Mouse (Mus musculus): Measurements from ENCODE around the gene Nup54. TPM values are rescaled to one million over a fixed set of nuclear protein-coding genes. Genes with fewer than 3 reads are reported as not detected.

The Nup54 gene
- polyA plus RNA-seq, 1 experiment from 2014 or later = 62.2 TPM

DNA sequence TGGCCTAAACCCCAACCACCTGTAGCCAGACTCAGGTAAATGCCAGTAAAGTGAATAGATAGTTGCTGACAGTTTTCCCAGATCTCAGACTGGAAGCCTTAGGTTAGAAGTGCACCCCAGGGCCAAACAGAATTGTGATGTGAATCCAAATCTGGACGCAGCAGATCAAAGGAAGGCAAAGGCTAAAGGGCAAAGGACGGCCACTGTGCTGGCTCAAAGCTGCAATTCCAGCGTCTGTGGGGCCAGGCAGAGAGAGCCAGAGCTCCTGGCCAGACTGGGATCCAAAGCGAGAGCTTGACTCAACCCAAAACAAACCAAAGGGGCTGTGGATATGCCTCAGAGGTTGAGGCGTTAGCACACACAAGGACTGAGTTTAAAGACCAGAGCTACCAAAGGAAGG, 23.7 kb upstream of the Nup54 start:
- no peak for ATAC-seq (ENCODE audit: low FRiP score, low TSS enrichment)
- Histone ChIP-seq H3K27me3 (ENCODE audit: control insufficient read depth, insufficient read depth, low read length) (no peaks in the 10 kb centered on the region), H3K9me3 (ENCODE audit: control insufficient read depth, low read length) (no peaks in the 10 kb centered on the region), H3K9ac (ENCODE audit: low read depth, low read length) (no peak overlapping the region), H3K4me1 (ENCODE audit: control insufficient read depth, insufficient read depth, low read length) (no peaks in the 10 kb centered on the region), H3K27ac (ENCODE audit: low read depth, low read length) (no peak overlapping the region), H3K4me2 (replicated peaks; ENCODE audit: low read depth, low read length) (no peak overlapping the region), H3K36me3 (ENCODE audit: control insufficient read depth, insufficient read depth, low read length) (peaks cover 6% of the 10 kb centered on the region), H3K4me3 (ENCODE audit: low read length) (no peak overlapping the region)
- 45% methylated on average over 5 of the region's 5 CpGs for WGBS

- no peak overlapping the region for H3K4me2 ChIP-seq (replicated peaks; ENCODE audit: low read depth, low read length)
- no peak overlapping the region for H3K4me3 ChIP-seq (ENCODE audit: low read length)
- H3K27ac ChIP-seq (ENCODE audit: low read depth, low read length) = no peak overlapping the region
- H3K4me1 ChIP-seq (ENCODE audit: control insufficient read depth, insufficient read depth, low read length) = no peaks in the 10 kb centered on the region
- no peak overlapping the region for H3K9ac ChIP-seq (ENCODE audit: low read depth, low read length)
- 83% methylated on average over 2 of the region's 2 CpGs for WGBS
- H3K27me3 ChIP-seq (ENCODE audit: control insufficient read depth, insufficient read depth, low read length) = no peaks in the 10 kb centered on the region
- no peaks in the 10 kb centered on the region for H3K9me3 ChIP-seq (ENCODE audit: control insufficient read depth, low read length)
- peaks cover 6% of the 10 kb centered on the region for H3K36me3 ChIP-seq (ENCODE audit: control insufficient read depth, insufficient read depth, low read length)
- ATAC-seq (ENCODE audit: low FRiP score, low TSS enrichment) = no peak
Observed at GRCm38 (mm10) chr5:92457410-92457809, 22.4 kb upstream of the Nup54 start.

- 96% methylated on average over 5 of the region's 5 CpGs for WGBS
- peaks cover 13% of the 10 kb centered on the region; the same call in 1 of the 2 replicates for H3K36me3 ChIP-seq (ENCODE audit: control insufficient read depth, insufficient read depth, low read length)
Observed at GRCm38 (mm10) chr5:92452876-92453275, 17.9 kb upstream of the Nup54 start.

GRCm38 (mm10) chr5:92446736-92447135, 11.7 kb upstream of the Nup54 start:
- no peaks in the 10 kb centered on the region for H3K4me1 ChIP-seq (ENCODE audit: control insufficient read depth, insufficient read depth, low read length)
- H3K27me3 ChIP-seq (ENCODE audit: control insufficient read depth, insufficient read depth, low read length) = no peaks in the 10 kb centered on the region
- no peak for ATAC-seq (ENCODE audit: low FRiP score, low TSS enrichment)
- no peak overlapping the region for H3K9ac ChIP-seq (ENCODE audit: low read depth, low read length)
- 92% methylated on average over 5 of the region's 5 CpGs for WGBS
- H3K36me3 ChIP-seq (ENCODE audit: control insufficient read depth, insufficient read depth, low read length) = peaks cover 21% of the 10 kb centered on the region; the same call in 1 of the 2 replicates
- H3K27ac ChIP-seq (ENCODE audit: low read depth, low read length) = no peak overlapping the region
- H3K4me3 ChIP-seq (ENCODE audit: low read length) = no peak overlapping the region
- H3K9me3 ChIP-seq (ENCODE audit: control insufficient read depth, low read length) = no peaks in the 10 kb centered on the region
- no peak overlapping the region for H3K4me2 ChIP-seq (replicated peaks; ENCODE audit: low read depth, low read length)

More at GRCm38 (mm10) chr5:92452876-92453275, 17.9 kb upstream of the Nup54 start:
- Histone ChIP-seq H3K4me2 (replicated peaks; ENCODE audit: low read depth, low read length) (no peak overlapping the region), H3K27me3 (ENCODE audit: control insufficient read depth, insufficient read depth, low read length) (no peaks in the 10 kb centered on the region), H3K9ac (ENCODE audit: low read depth, low read length) (no peak overlapping the region), H3K9me3 (ENCODE audit: control insufficient read depth, low read length) (no peaks in the 10 kb centered on the region), H3K4me3 (ENCODE audit: low read length) (no peak overlapping the region), H3K4me1 (ENCODE audit: control insufficient read depth, insufficient read depth, low read length) (no peaks in the 10 kb centered on the region), H3K27ac (ENCODE audit: low read depth, low read length) (no peak overlapping the region)
- ATAC-seq (ENCODE audit: low FRiP score, low TSS enrichment) = no peak

- Histone ChIP-seq H3K9me3 (ENCODE audit: control insufficient read depth, low read length) (no peaks in the 10 kb centered on the region), H3K27ac (ENCODE audit: low read depth, low read length) (no peak overlapping the region), H3K27me3 (ENCODE audit: control insufficient read depth, insufficient read depth, low read length) (no peaks in the 10 kb centered on the region), H3K4me1 (ENCODE audit: control insufficient read depth, insufficient read depth, low read length) (no peaks in the 10 kb centered on the region), H3K9ac (ENCODE audit: low read depth, low read length) (no peak overlapping the region), H3K4me3 (ENCODE audit: low read length) (no peak overlapping the region), H3K36me3 (ENCODE audit: control insufficient read depth, insufficient read depth, low read length) (peaks cover 17% of the 10 kb centered on the region; the same call in 1 of the 2 replicates), H3K4me2 (replicated peaks; ENCODE audit: low read depth, low read length) (no peak overlapping the region)
- 89% methylated on average over 2 of the region's 2 CpGs for WGBS
- no peak for ATAC-seq (ENCODE audit: low FRiP score, low TSS enrichment)
Observed at GRCm38 (mm10) chr5:92445016-92445415, 10.0 kb upstream of the Nup54 start.

- H3K4me3 ChIP-seq (ENCODE audit: low read length) = no peak overlapping the region
Observed at GRCm38 (mm10) chr5:92442914-92443313, 7.9 kb upstream of the Nup54 start.

DNA sequence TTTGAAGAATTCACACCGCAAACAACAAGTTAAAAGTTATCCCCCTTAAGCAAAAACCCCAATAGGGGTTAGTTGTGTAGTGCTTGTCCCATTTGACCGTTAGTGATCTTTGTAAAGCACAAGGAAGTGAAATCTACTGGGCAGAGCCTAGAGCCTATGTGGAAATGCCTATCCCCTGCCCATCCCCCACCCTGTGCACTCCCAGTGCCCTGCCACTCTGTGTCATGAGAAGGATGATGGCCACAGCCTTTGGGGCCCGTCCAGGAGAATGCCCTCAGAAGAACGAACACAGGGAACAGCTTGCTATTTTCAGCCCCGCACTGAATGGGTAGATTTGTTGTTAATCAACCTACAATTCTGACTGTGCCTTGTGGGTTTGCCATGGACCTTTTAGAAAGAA, 6.5 kb upstream of the Nup54 start:
- 54% methylated on average over 5 of the region's 5 CpGs for WGBS
- no peaks in the 10 kb centered on the region for H3K4me1 ChIP-seq (ENCODE audit: control insufficient read depth, insufficient read depth, low read length)
- H3K4me2 ChIP-seq (replicated peaks; ENCODE audit: low read depth, low read length) = no peak overlapping the region
- no peaks in the 10 kb centered on the region for H3K9me3 ChIP-seq (ENCODE audit: control insufficient read depth, low read length)
- H3K9ac ChIP-seq (ENCODE audit: low read depth, low read length) = no peak overlapping the region
- H3K4me3 ChIP-seq (ENCODE audit: low read length) = no peak overlapping the region
- no peak overlapping the region for H3K27ac ChIP-seq (ENCODE audit: low read depth, low read length)
- no peaks in the 10 kb centered on the region for H3K27me3 ChIP-seq (ENCODE audit: control insufficient read depth, insufficient read depth, low read length)
- H3K36me3 ChIP-seq (ENCODE audit: control insufficient read depth, insufficient read depth, low read length) = peaks cover 4% of the 10 kb centered on the region; the same call in 1 of the 2 replicates
- no peak for ATAC-seq (ENCODE audit: low FRiP score, low TSS enrichment)

More at GRCm38 (mm10) chr5:92442914-92443313, 7.9 kb upstream of the Nup54 start:
- Histone ChIP-seq H3K9ac (ENCODE audit: low read depth, low read length) (no peak overlapping the region), H3K36me3 (ENCODE audit: control insufficient read depth, insufficient read depth, low read length) (peaks cover 12% of the 10 kb centered on the region; the same call in 1 of the 2 replicates), H3K27me3 (ENCODE audit: control insufficient read depth, insufficient read depth, low read length) (no peaks in the 10 kb centered on the region), H3K4me1 (ENCODE audit: control insufficient read depth, insufficient read depth, low read length) (no peaks in the 10 kb centered on the region), H3K9me3 (ENCODE audit: control insufficient read depth, low read length) (no peaks in the 10 kb centered on the region), H3K4me2 (replicated peaks; ENCODE audit: low read depth, low read length) (no peak overlapping the region), H3K27ac (ENCODE audit: low read depth, low read length) (no peak overlapping the region)
- ATAC-seq (ENCODE audit: low FRiP score, low TSS enrichment) = no peak
- WGBS = 78% methylated on average over 7 of the region's 7 CpGs

GRCm38 (mm10) chr5:92438540-92438939, 3.5 kb upstream of the Nup54 start:
- Histone ChIP-seq H3K4me1 (ENCODE audit: control insufficient read depth, insufficient read depth, low read length) (0 out of 2 replicates have a peak, but pooled peaks cover 3% of the 10 kb centered on the region), H3K9ac (ENCODE audit: low read depth, low read length) (no peak overlapping the region), H3K27me3 (ENCODE audit: control insufficient read depth, insufficient read depth, low read length) (no peaks in the 10 kb centered on the region), H3K4me2 (replicated peaks; ENCODE audit: low read depth, low read length) (no peak overlapping the region), H3K27ac (ENCODE audit: low read depth, low read length) (no peak overlapping the region), H3K4me3 (ENCODE audit: low read length) (no peak overlapping the region), H3K36me3 (ENCODE audit: control insufficient read depth, insufficient read depth, low read length) (no peaks in the 10 kb centered on the region), H3K9me3 (ENCODE audit: control insufficient read depth, low read length) (no peaks in the 10 kb centered on the region)
- WGBS = 89% methylated on average over 8 of the region's 8 CpGs
- no peak for ATAC-seq (ENCODE audit: low FRiP score, low TSS enrichment)

- peak overlapping the region; percentile 94 for H3K9ac ChIP-seq (ENCODE audit: low read depth, low read length)
- peak overlapping the region; percentile 83 for H3K27ac ChIP-seq (ENCODE audit: low read depth, low read length)
- no peaks in the 10 kb centered on the region for H3K27me3 ChIP-seq (ENCODE audit: control insufficient read depth, insufficient read depth, low read length)
- peak; percentile 84 for ATAC-seq (ENCODE audit: low FRiP score, low TSS enrichment)
- H3K36me3 ChIP-seq (ENCODE audit: control insufficient read depth, insufficient read depth, low read length) = no peaks in the 10 kb centered on the region; the same call in 1 of the 2 replicates
- peak overlapping the region; percentile 87 for H3K4me2 ChIP-seq (replicated peaks; ENCODE audit: low read depth, low read length)
- peaks cover 9% of the 10 kb centered on the region; the same call in 1 of the 2 replicates for H3K4me1 ChIP-seq (ENCODE audit: control insufficient read depth, insufficient read depth, low read length)
- peak overlapping the region; percentile 98 for H3K4me3 ChIP-seq (ENCODE audit: low read length)
- no peaks in the 10 kb centered on the region for H3K9me3 ChIP-seq (ENCODE audit: control insufficient read depth, low read length)
- 0% methylated on average over 32 of the region's 39 CpGs for WGBS
Observed at GRCm38 (mm10) chr5:92434571-92434985, 441 bp downstream of the Nup54 start.
